Mouse (Mus musculus): Measurements from ENCODE around the gene Trim43a.

DNA sequence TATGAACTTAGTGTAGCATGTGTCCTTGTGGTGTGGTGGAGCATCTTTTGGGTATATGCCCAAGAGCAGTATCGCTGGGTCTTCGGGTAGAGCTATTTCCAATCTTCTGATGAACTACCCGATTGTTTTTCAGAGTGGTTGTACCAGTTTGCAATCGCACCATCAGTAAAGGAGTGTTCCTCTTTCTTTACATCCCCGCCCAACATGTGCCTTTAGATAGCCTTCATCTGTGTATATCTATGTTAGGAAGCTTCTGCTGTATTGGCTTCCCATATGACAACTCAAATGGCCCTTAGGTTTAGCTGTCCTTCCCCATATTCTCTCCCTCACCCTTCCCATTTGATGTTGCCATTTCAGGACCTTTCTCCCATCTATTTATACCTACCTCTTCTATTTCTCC is 46.6 kb upstream of the Trim43a start:
- TF ChIP-seq CTCF (IDR thresholded peaks at IDR 0.05; ENCODE audit: low read depth, low read length) (no peak), POLR2A (IDR thresholded peaks at IDR 0.05; ENCODE audit: insufficient read depth, low read length) (no peak), EP300 (IDR thresholded peaks at IDR 0.05; ENCODE audit: insufficient read depth, low read depth, low read length) (no peak)

All from ES-Bruce4 (cell line).